Comparison of ENCODE assay signal across 21 mouse cellular contexts in genomic region chr2:148509357-148509756, GRCm38 (mm10).
A peak's percentile ranks its signal among the peaks of the same experiment; 100 is the strongest.
DNase-seq lines count a peak whose midpoint lies in the region; ATAC-seq and TF ChIP-seq lines count a peak whose summit lies in the region.
"Had no signal": no experiment of that assay in that cellular context is flagged by ENCODE, and none has a peak within 500 bp of the region (broad histone marks: within the 10 kb centered on the region; RNA-seq: fewer than 3 reads in every experiment).

No protein-coding gene starts in this region.

- H3K36me3 ChIP-seq in embryonic facial prominence, embryonic 14.5 days (ENCODE audit: control insufficient read depth, insufficient read depth, low read length): no peaks in the 10 kb centered on the region
- no peaks in the 10 kb centered on the region for H3K36me3 ChIP-seq in embryonic facial prominence, embryonic 10.5 days (replicated peaks)
- H3K36me3 ChIP-seq in heart, adult 2 months (ENCODE audit: control insufficient read depth, insufficient read depth, low read length): peaks cover 15% of the 10 kb centered on the region
- no peaks in the 10 kb centered on the region for H3K36me3 ChIP-seq in heart, embryonic 12.5 days
- H3K36me3 ChIP-seq in lung, postnatal 0 days (ENCODE audit: insufficient read depth, low read length): no peaks in the 10 kb centered on the region
- H3K36me3 ChIP-seq: embryonic facial prominence, embryonic 15.5 days; heart, embryonic 15.5 days; hindbrain, embryonic 15.5 days; midbrain, embryonic 12.5 days had no signal

- no peak for TF ChIP-seq POLR2A in heart, adult 2 months (IDR thresholded peaks at IDR 0.05; ENCODE audit: insufficient read depth, low read depth, low read length)

- no peaks in the 10 kb centered on the region for H3K27me3 ChIP-seq in embryonic facial prominence, embryonic 14.5 days (replicated peaks; ENCODE audit: control insufficient read depth, insufficient read depth, low read length)
- H3K27me3 ChIP-seq in embryonic facial prominence, embryonic 10.5 days (replicated peaks; ENCODE audit: low read depth, poor library complexity, severe bottlenecking): no peaks in the 10 kb centered on the region
- no peaks in the 10 kb centered on the region for H3K27me3 ChIP-seq in heart, adult 2 months (ENCODE audit: control insufficient read depth, insufficient read depth, low read length)
- H3K27me3 ChIP-seq in heart, embryonic 12.5 days (replicated peaks): no peaks in the 10 kb centered on the region
- H3K27me3 ChIP-seq in lung, postnatal 0 days (replicated peaks; ENCODE audit: insufficient read depth, low read length): no peaks in the 10 kb centered on the region
- H3K27me3 ChIP-seq: embryonic facial prominence, embryonic 15.5 days; heart, embryonic 15.5 days; hindbrain, embryonic 15.5 days; midbrain, embryonic 12.5 days had no signal

- H3K79me2 ChIP-seq in heart, adult 2 months (replicated peaks; ENCODE audit: control insufficient read depth, insufficient read depth, low read length): no peaks in the 10 kb centered on the region

- ATAC-seq in embryonic facial prominence, embryonic 14.5 days (ENCODE audit: low read depth): no peak
- ATAC-seq in heart, embryonic 12.5 days (ENCODE audit: insufficient number of reproducible peaks, low FRiP score): no peak
- peak; percentile 40 for ATAC-seq in lung, postnatal 0 days
- ATAC-seq: forebrain, embryonic 14.5 days had no signal

- H3K27ac ChIP-seq in embryonic facial prominence, embryonic 14.5 days (replicated peaks; ENCODE audit: low read depth, low read length): no peak overlapping the region
- H3K27ac ChIP-seq in embryonic facial prominence, embryonic 10.5 days (replicated peaks): no peak overlapping the region
- peak overlapping the region; percentile 16; the same call in 1 of the 2 replicates for H3K27ac ChIP-seq in heart, adult 2 months
- no peak overlapping the region for H3K27ac ChIP-seq in heart, embryonic 12.5 days (ENCODE audit: poor library complexity, severe bottlenecking)
- peak overlapping the region; percentile 73 for H3K27ac ChIP-seq in lung, postnatal 0 days (ENCODE audit: low read length)
- H3K27ac ChIP-seq: embryonic facial prominence, embryonic 15.5 days; heart, embryonic 15.5 days; hindbrain, embryonic 15.5 days; midbrain, embryonic 12.5 days had no signal

- no peaks in the 10 kb centered on the region for H3K4me1 ChIP-seq in embryonic facial prominence, embryonic 14.5 days (ENCODE audit: control insufficient read depth, insufficient read depth, low read length)
- 0 out of 2 replicates have a peak, but pooled peaks cover 2% of the 10 kb centered on the region for H3K4me1 ChIP-seq in embryonic facial prominence, embryonic 10.5 days
- H3K4me1 ChIP-seq in heart, adult 2 months (ENCODE audit: control insufficient read depth, insufficient read depth, low read length): peaks cover 25% of the 10 kb centered on the region
- H3K4me1 ChIP-seq in heart, embryonic 12.5 days (replicated peaks): peaks cover 5% of the 10 kb centered on the region; the same call in 1 of the 2 replicates
- peaks cover 6% of the 10 kb centered on the region for H3K4me1 ChIP-seq in lung, postnatal 0 days (ENCODE audit: insufficient read depth, low read depth, low read length)
- H3K4me1 ChIP-seq: hindbrain, embryonic 15.5 days; midbrain, embryonic 12.5 days had no signal

- no peak overlapping the region for H3K4me2 ChIP-seq in embryonic facial prominence, embryonic 14.5 days (ENCODE audit: low read depth, low read length)
- H3K4me2 ChIP-seq in heart, embryonic 12.5 days: no peak overlapping the region
- H3K4me2 ChIP-seq in lung, postnatal 0 days (replicated peaks; ENCODE audit: low read depth, low read length): no peak overlapping the region
- H3K4me2 ChIP-seq: embryonic facial prominence, embryonic 15.5 days; heart, embryonic 15.5 days; hindbrain, embryonic 15.5 days; midbrain, embryonic 12.5 days had no signal

- TF ChIP-seq CTCF in heart, adult 2 months (IDR thresholded peaks at IDR 0.05): no peak
- TF ChIP-seq CTCF in lung, postnatal 0 days (IDR thresholded peaks at IDR 0.05): peak; percentile 17; the same call in 1 of the 2 replicates

- H3K9me3 ChIP-seq in embryonic facial prominence, embryonic 14.5 days (ENCODE audit: control insufficient read depth, low read length): no peaks in the 10 kb centered on the region
- H3K9me3 ChIP-seq in embryonic facial prominence, embryonic 10.5 days: no peaks in the 10 kb centered on the region
- H3K9me3 ChIP-seq in heart, embryonic 12.5 days (replicated peaks): no peaks in the 10 kb centered on the region
- no peaks in the 10 kb centered on the region for H3K9me3 ChIP-seq in lung, postnatal 0 days (ENCODE audit: low read length)
- H3K9me3 ChIP-seq: embryonic facial prominence, embryonic 15.5 days; heart, embryonic 15.5 days; hindbrain, embryonic 15.5 days; midbrain, embryonic 12.5 days had no signal

- no peak overlapping the region for H3K9ac ChIP-seq in embryonic facial prominence, embryonic 14.5 days (ENCODE audit: low read depth, low read length)
- no peak overlapping the region for H3K9ac ChIP-seq in heart, adult 2 months (ENCODE audit: low read depth, low read length)
- H3K9ac ChIP-seq in heart, embryonic 12.5 days: no peak overlapping the region
- no peak overlapping the region for H3K9ac ChIP-seq in lung, postnatal 0 days (replicated peaks; ENCODE audit: low read depth)
- H3K9ac ChIP-seq: embryonic facial prominence, embryonic 15.5 days; heart, embryonic 15.5 days; hindbrain, embryonic 15.5 days; midbrain, embryonic 12.5 days had no signal

- intact Hi-C loops in heart, adult 2 months (cut with DNase I): loop anchor here (5.0 kb wide), 1 partner anchor 42 kb away; no protein-coding TSS in a partner anchor

- WGBS in embryonic facial prominence, embryonic 14.5 days: 89% methylated on average over 4 of the region's 4 CpGs
- WGBS in embryonic facial prominence, embryonic 10.5 days: 94% methylated on average over 4 of the region's 4 CpGs
- WGBS in heart, adult 2 months: 72% methylated on average over 4 of the region's 4 CpGs
- 88% methylated on average over 4 of the region's 4 CpGs for WGBS in heart, embryonic 12.5 days
- WGBS in lung, postnatal 0 days: 59% methylated on average over 4 of the region's 4 CpGs

- TF ChIP-seq EP300 in heart, adult 2 months (IDR thresholded peaks at IDR 0.05; ENCODE audit: insufficient read depth, low read depth, low read length): no peak
- TF ChIP-seq EP300 in lung, postnatal 0 days (IDR thresholded peaks at IDR 0.05): peak; percentile 72

- DNase-seq in embryonic facial prominence, embryonic 14.5 days (ENCODE audit: low spot score): peak; percentile 22
- DNase-seq in embryonic facial prominence, embryonic 10.5 days (ENCODE audit: low spot score): no peak
- DNase-seq in heart, adult 2 months: peak in 1 of 2 experiments; percentile 43
- DNase-seq in 3T3-L1 (ENCODE audit: low read depth, low spot score): peak; percentile 16
- DNase-seq in lung, postnatal 0 days (ENCODE audit: low spot score): peak; percentile 83
- no peak for DNase-seq in spleen, postnatal 10 days (ENCODE audit: low spot score in 2 of 2)
- DNase-seq in spleen, adult 18-20 months: no peak
- DNase-seq: adrenal gland, postnatal 25 days; cerebellum, adult 8-10 months; cerebellum, postnatal 36 days; embryo, embryonic 11 days; kidney, adult 8-10 months; kidney, postnatal 10 days; right cerebral cortex, postnatal 14 days; thymus, postnatal 14 days had no signal

- no peak overlapping the region for H3K4me3 ChIP-seq in embryonic facial prominence, embryonic 14.5 days (ENCODE audit: low read depth, low read length)
- H3K4me3 ChIP-seq in embryonic facial prominence, embryonic 10.5 days: no peak overlapping the region
- no peak overlapping the region for H3K4me3 ChIP-seq in heart, adult 2 months
- H3K4me3 ChIP-seq in heart, embryonic 12.5 days: no peak overlapping the region
- no peak overlapping the region for H3K4me3 ChIP-seq in lung, postnatal 0 days (ENCODE audit: low read depth, low read length)
- H3K4me3 ChIP-seq: embryonic facial prominence, embryonic 15.5 days; heart, embryonic 15.5 days; hindbrain, embryonic 15.5 days; midbrain, embryonic 12.5 days had no signal

Comparison
In these comparisons a context has a peak if more than half of its experiments do, and no peak if none do; other contexts are left out.
1. DNase-seq: peak in embryonic facial prominence, embryonic 14.5 days (single experiment), 3T3-L1 (single experiment) and lung, postnatal 0 days (single experiment); none in embryonic facial prominence, embryonic 10.5 days (single experiment), spleen, postnatal 10 days (0 of 2) and spleen, adult 18-20 months (0 of 2).
2. H3K27ac ChIP-seq: peak in heart, adult 2 months (single experiment) and lung, postnatal 0 days (single experiment); none in embryonic facial prominence, embryonic 14.5 days (single experiment), embryonic facial prominence, embryonic 10.5 days (single experiment) and heart, embryonic 12.5 days (single experiment).